Mouse (Mus musculus) testis, postnatal 14 days (tissue): Measurements from ENCODE around the gene Appbp2.
A peak's percentile ranks its signal among the peaks of the same experiment; 100 is the strongest.

ENCODE experiments used
- DNase-seq: peaks from one replicate; pipeline ENCODE4 v3.0.0; 2021; ENCODE audit warnings: low spot score

Appbp2 gene

GRCm38 (mm10) chr11:85234990-85235841 is at the start of gene Appbp2:
TSS of gene Appbp2 (minus strand) at chr11:85235130.
- DNase-seq, result peak; percentile 95

GRCm38 (mm10) chr11:85281219-85281878 is 46.4 kb upstream of the Appbp2 start:
- no peak for DNase-seq

- DNase-seq, result no peak
These were observed 43.2 kb upstream of the Appbp2 start for GRCm38 (mm10) chr11:85278175-85278574.

- DNase-seq, result no peak
These were observed 42.7 kb upstream of the Appbp2 start for GRCm38 (mm10) chr11:85277609-85278008.

GRCm38 (mm10) chr11:85275151-85275550 is 40.2 kb upstream of the Appbp2 start:
- no peak for DNase-seq

- no peak for DNase-seq
These were observed 38.4 kb upstream of the Appbp2 start for GRCm38 (mm10) chr11:85273299-85273698.

GRCm38 (mm10) chr11:85270631-85271030 is 35.7 kb upstream of the Appbp2 start:
- DNase-seq, result peak; percentile 54

- DNase-seq, result no peak
These were observed 32.5 kb upstream of the Appbp2 start for GRCm38 (mm10) chr11:85267393-85267792.

GRCm38 (mm10) chr11:85264635-85265034 is 29.7 kb upstream of the Appbp2 start:
- DNase-seq, result no peak

GRCm38 (mm10) chr11:85261192-85261591 is 26.3 kb upstream of the Appbp2 start:
- DNase-seq, result peak; percentile 69

- DNase-seq, result peak; percentile 81
These were observed 24.0 kb upstream of the Appbp2 start for GRCm38 (mm10) chr11:85258966-85259365.

GRCm38 (mm10) chr11:85255471-85256027 is 20.6 kb upstream of the Appbp2 start:
- DNase-seq, result no peak

- DNase-seq, result peak; percentile 43
These were observed 18.7 kb upstream of the Appbp2 start for GRCm38 (mm10) chr11:85253641-85254040.

GRCm38 (mm10) chr11:85253006-85253405 is 18.1 kb upstream of the Appbp2 start:
- peak; percentile 88 for DNase-seq

GRCm38 (mm10) chr11:85251955-85252354 is 17.0 kb upstream of the Appbp2 start:
- DNase-seq, result no peak

GRCm38 (mm10) chr11:85250467-85250866 is 15.5 kb upstream of the Appbp2 start:
- DNase-seq, result no peak

- DNase-seq, result no peak
These were observed 14.4 kb upstream of the Appbp2 start for GRCm38 (mm10) chr11:85249338-85249737.

GRCm38 (mm10) chr11:85248151-85248550 is 13.2 kb upstream of the Appbp2 start:
- no peak for DNase-seq

GRCm38 (mm10) chr11:85241226-85241625 is 6.3 kb upstream of the Appbp2 start:
- no peak for DNase-seq

- no peak for DNase-seq
These were observed 5.3 kb upstream of the Appbp2 start for GRCm38 (mm10) chr11:85240211-85240610.

- DNase-seq, result peak; percentile 87
These were observed 454 bp downstream of the Appbp2 start for GRCm38 (mm10) chr11:85234363-85234989.

- DNase-seq, result peak; percentile 52
These were observed 1.2 kb downstream of the Appbp2 start for GRCm38 (mm10) chr11:85233676-85234210.
